Mouse (Mus musculus) spleen, adult 2 months (tissue): ENCODE measurements at regions not wholly inside any gene's neighbourhood (a gene's known extent, or its start where the extent isn't known, plus 50 kb on each side); places are given as distances from the start of the nearest gene placed in this dataset.

Experiments
- DNase-seq, 2 experiments: peaks; one replicate each; pipeline versions ENCODE4 v3.0.0 to v3.0.0-alpha.2; 2012 to 2021; ENCODE audit warnings: low spot score in 2 of 2, low read depth in 1 of 2
- H3K27ac ChIP-seq: fragments of 200-500 bp; 2 replicates; pipeline ENCODE4 v1.5.1; 2012; ENCODE audit warnings: low read length, inconsistent platforms; ENCODE audit not compliant: insufficient read depth
- H3K27me3 ChIP-seq: fragments of 200-500 bp; 2 replicates; pipeline ENCODE4 v1.6.1; 2012; ENCODE audit warnings: mild to moderate bottlenecking, moderate library complexity, low read length, inconsistent platforms; ENCODE audit not compliant: control insufficient read depth, insufficient read depth
- H3K36me3 ChIP-seq: fragments of 200-500 bp; 2 replicates; pipeline ENCODE4 v1.6.1; 2012; ENCODE audit warnings: mild to moderate bottlenecking, low read length, inconsistent platforms; ENCODE audit not compliant: control insufficient read depth, insufficient read depth
- H3K4me1 ChIP-seq: fragments of 200-500 bp; 2 replicates; pipeline ENCODE4 v1.6.1; 2011; ENCODE audit warnings: inconsistent platforms; ENCODE audit not compliant: control insufficient read depth, insufficient read depth, insufficient read length
- H3K4me3 ChIP-seq: fragments of 200-500 bp; 2 replicates; pipeline ENCODE4 v1.5.1; 2011; ENCODE audit warnings: mild to moderate bottlenecking, inconsistent platforms; ENCODE audit not compliant: insufficient read depth, insufficient read length; ENCODE audit errors: extremely low read depth
- CTCF ChIP-seq: fragments of 200-500 bp; IDR thresholded peaks from 2 replicates; pipeline ENCODE4 v1.5.1; 2011; ENCODE audit warnings: mild to moderate bottlenecking, inconsistent platforms; ENCODE audit not compliant: insufficient read depth, insufficient read length, insufficient replicate concordance; ENCODE audit errors: extremely low read depth
- POLR2A ChIP-seq: fragments of 200-500 bp; IDR thresholded peaks from 2 replicates; pipeline ENCODE4 v1.6.1; 2011; ENCODE audit warnings: low read depth, low read length, inconsistent platforms
- WGBS: fragments of 180-500 bp; shearing (Covaris S2); methylation state at CpG from one replicate; pipeline ENCODE4 v1.1.7; 2018; 5-methylcytosine and 5-hydroxymethylcytosine counted together

GRCm38 (mm10) chr5:119467346-119468085 is 203.0 kb upstream of the Tbx3 start:
- Histone ChIP-seq H3K27me3 (no peaks in the 10 kb centered on the region), H3K36me3 (no peaks in the 10 kb centered on the region), H3K27ac (no peak overlapping the region), H3K4me3 (no peak overlapping the region), H3K4me1 (no peaks in the 10 kb centered on the region)
- WGBS: 59% methylated on average over 13 of the region's 13 CpGs
- DNase-seq: no peak
- no peak for TF ChIP-seq POLR2A
- TF ChIP-seq CTCF: no peak

GRCm38 (mm10) chr5:119477926-119478325 is 192.5 kb upstream of the Tbx3 start:
- no peaks in the 10 kb centered on the region for H3K36me3 ChIP-seq
- no peaks in the 10 kb centered on the region for H3K4me1 ChIP-seq
- TF ChIP-seq POLR2A (no peak), CTCF (no peak)
- H3K27ac ChIP-seq: no peak overlapping the region
- WGBS: 78% methylated on average over 2 of the region's 2 CpGs
- no peak for DNase-seq
- H3K27me3 ChIP-seq: no peaks in the 10 kb centered on the region
- H3K4me3 ChIP-seq: no peak overlapping the region

GRCm38 (mm10) chr5:119478331-119478730 is 192.1 kb upstream of the Tbx3 start:
- 86% methylated on average over 4 of the region's 4 CpGs for WGBS

GRCm38 (mm10) chr5:119480191-119481190 is 190.0 kb upstream of the Tbx3 start:
- DNase-seq: no peak
- Histone ChIP-seq H3K4me3 (no peak overlapping the region), H3K27me3 (no peaks in the 10 kb centered on the region), H3K27ac (no peak overlapping the region), H3K36me3 (no peaks in the 10 kb centered on the region), H3K4me1 (no peaks in the 10 kb centered on the region)
- WGBS: 52% methylated on average over 28 of the region's 28 CpGs
- TF ChIP-seq POLR2A (no peak), CTCF (no peak)

More at GRCm38 (mm10) chr5:119478331-119478730, 192.1 kb upstream of the Tbx3 start:
- no peak overlapping the region for H3K4me3 ChIP-seq
- H3K4me1 ChIP-seq: no peaks in the 10 kb centered on the region
- no peak for TF ChIP-seq CTCF
- no peak for TF ChIP-seq POLR2A
- DNase-seq: no peak
- no peak overlapping the region for H3K27ac ChIP-seq
- H3K27me3 ChIP-seq: no peaks in the 10 kb centered on the region
- no peaks in the 10 kb centered on the region for H3K36me3 ChIP-seq

- H3K36me3 ChIP-seq: no peaks in the 10 kb centered on the region
- no peaks in the 10 kb centered on the region for H3K4me1 ChIP-seq
- H3K4me3 ChIP-seq: no peak overlapping the region
- no peak overlapping the region for H3K27ac ChIP-seq
- WGBS: 68% methylated on average over 8 of the region's 8 CpGs
- H3K27me3 ChIP-seq: no peaks in the 10 kb centered on the region
- TF ChIP-seq POLR2A: no peak
- no peak for TF ChIP-seq CTCF
- DNase-seq: no peak
Measured at GRCm38 (mm10) chr5:119483706-119484105, 186.8 kb upstream of the Tbx3 start.

- H3K27ac ChIP-seq: no peak overlapping the region
- H3K27me3 ChIP-seq: no peaks in the 10 kb centered on the region
- H3K36me3 ChIP-seq: no peaks in the 10 kb centered on the region
- no peak overlapping the region for H3K4me3 ChIP-seq
- DNase-seq: no peak
- H3K4me1 ChIP-seq: no peaks in the 10 kb centered on the region
- TF ChIP-seq CTCF (no peak), POLR2A (no peak)
Measured at GRCm38 (mm10) chr5:119486196-119486595, 184.3 kb upstream of the Tbx3 start.

GRCm38 (mm10) chr5:119487184-119487583 is 183.3 kb upstream of the Tbx3 start:
- no peak overlapping the region for H3K27ac ChIP-seq
- no peaks in the 10 kb centered on the region for H3K4me1 ChIP-seq
- no peaks in the 10 kb centered on the region for H3K27me3 ChIP-seq
- 69% methylated on average over 8 of the region's 8 CpGs for WGBS
- H3K36me3 ChIP-seq: no peaks in the 10 kb centered on the region
- H3K4me3 ChIP-seq: no peak overlapping the region
- DNase-seq: no peak
- TF ChIP-seq POLR2A: no peak
- TF ChIP-seq CTCF: no peak
